Mouse (Mus musculus) liver, embryonic 11.5 days (tissue): ENCODE data around the gene Rpap3. TPM values are rescaled to one million over a fixed set of nuclear protein-coding genes. Genes with fewer than 3 reads are reported as not detected.

Experiments
- ATAC-seq: fragments of 200-750 bp; cut with Nextera tagmentation; replicated peaks from 2 replicates; pipeline ENCODE4 v1.8.0; 2017; ENCODE audit warnings: moderate number of reproducible peaks, mild to moderate bottlenecking, moderate TSS enrichment, moderate library complexity; ENCODE audit not compliant: low FRiP score
- DNase-seq: peaks from one replicate; pipeline ENCODE4 v3.0.0-alpha.2; 2017; ENCODE audit warnings: low spot score
- H3K27ac ChIP-seq: fragments of 300-500 bp; sonication (generic); 2 replicates; pipeline ENCODE4 v1.5.1; 2014; ENCODE audit warnings: mild to moderate bottlenecking, low read depth, low read length, control low read depth
- H3K27me3 ChIP-seq: fragments of 300-500 bp; sonication (generic); replicated peaks from 2 replicates; pipeline ENCODE4 v1.6.1; 2014; ENCODE audit warnings: low read length, mixed read lengths; ENCODE audit not compliant: control insufficient read depth, insufficient read depth
- H3K36me3 ChIP-seq: fragments of 300-500 bp; sonication (generic); 2 replicates; pipeline ENCODE4 v1.6.1; 2014; ENCODE audit warnings: mild to moderate bottlenecking, low read length, moderate library complexity, mixed read lengths; ENCODE audit not compliant: control insufficient read depth, insufficient read depth
- H3K4me1 ChIP-seq: fragments of 300-500 bp; sonication (generic); replicated peaks from 2 replicates; pipeline ENCODE4 v1.6.1; 2014; ENCODE audit warnings: low read length, mixed read lengths; ENCODE audit not compliant: control insufficient read depth, insufficient read depth
- H3K4me2 ChIP-seq: fragments of 300-500 bp; sonication (generic); 2 replicates; pipeline ENCODE4 v1.6.1; 2014; ENCODE audit warnings: mild to moderate bottlenecking, control low read depth, moderate library complexity
- H3K4me3 ChIP-seq: fragments of 300-500 bp; sonication (generic); 2 replicates; pipeline ENCODE4 v1.5.1; 2014; ENCODE audit warnings: low read depth, low read length, control low read depth
- H3K9ac ChIP-seq: fragments of 300-500 bp; sonication (generic); 2 replicates; pipeline ENCODE4 v1.6.1; 2014; ENCODE audit warnings: low read depth, low read length, control low read depth
- H3K9me3 ChIP-seq: fragments of 300-500 bp; sonication (generic); 2 replicates; pipeline ENCODE4 v1.6.1; 2016; ENCODE audit warnings: low read length, inconsistent platforms, mixed read lengths; ENCODE audit not compliant: control insufficient read depth
- WGBS: fragments of 180-500 bp; shearing (Covaris S2); extraction: QIAGEN DNeasy Blood & Tissue Kit; methylation state at CpG from one replicate; pipeline ENCODE4 v1.1.7; 2014; 5-methylcytosine and 5-hydroxymethylcytosine counted together
- polyA plus RNA-seq: library from polyadenylated mRNA; unstranded; fragments of >200 nt; fragmentation: Nextera tagmentation; extraction: Ambion mirVana; gene quantifications from 2 replicates; pipeline ENCODE4 v1.2.1, GENCODE M21; 2014

Rpap3 gene
- polyA plus RNA-seq, 1 experiment from 2014 or later, result 35.5 TPM

GRCm38 (mm10) chr15:97728394-97728793, 22.8 kb upstream of the Rpap3 start:
- no peak overlapping the region for H3K4me3 ChIP-seq
- H3K9ac ChIP-seq, result no peak overlapping the region
- H3K27ac ChIP-seq, result no peak overlapping the region
- H3K4me2 ChIP-seq, result no peak overlapping the region
- no peaks in the 10 kb centered on the region for H3K4me1 ChIP-seq
- ATAC-seq, result no peak
- no peaks in the 10 kb centered on the region for H3K27me3 ChIP-seq
- 85% methylated on average over 11 of the region's 11 CpGs for WGBS
- no peaks in the 10 kb centered on the region for H3K36me3 ChIP-seq
- no peak for DNase-seq
- H3K9me3 ChIP-seq, result no peaks in the 10 kb centered on the region

GRCm38 (mm10) chr15:97727520-97727919, 21.9 kb upstream of the Rpap3 start:
- Histone ChIP-seq H3K27me3 (no peaks in the 10 kb centered on the region), H3K4me1 (no peaks in the 10 kb centered on the region), H3K9ac (no peak overlapping the region), H3K9me3 (no peaks in the 10 kb centered on the region), H3K4me2 (no peak overlapping the region), H3K27ac (no peak overlapping the region), H3K36me3 (no peaks in the 10 kb centered on the region), H3K4me3 (no peak overlapping the region)
- 63% methylated on average over 5 of the region's 5 CpGs for WGBS
- ATAC-seq (no peak), DNase-seq (no peak)

GRCm38 (mm10) chr15:97727048-97727447, 21.4 kb upstream of the Rpap3 start:
- Histone ChIP-seq H3K4me1 (no peaks in the 10 kb centered on the region), H3K36me3 (no peaks in the 10 kb centered on the region), H3K4me2 (no peak overlapping the region), H3K9me3 (no peaks in the 10 kb centered on the region), H3K4me3 (no peak overlapping the region), H3K27me3 (no peaks in the 10 kb centered on the region), H3K9ac (no peak overlapping the region), H3K27ac (no peak overlapping the region)
- DNase-seq (no peak), ATAC-seq (no peak)
- WGBS, result 69% methylated on average over 8 of the region's 8 CpGs

GRCm38 (mm10) chr15:97726310-97726709, 20.7 kb upstream of the Rpap3 start:
- WGBS, result 80% methylated on average over 13 of the region's 13 CpGs
- no peak overlapping the region for H3K4me2 ChIP-seq

GRCm38 (mm10) chr15:97725198-97725785, 19.7 kb upstream of the Rpap3 start:
- Histone ChIP-seq H3K27ac (no peak overlapping the region), H3K9ac (no peak overlapping the region), H3K4me1 (no peaks in the 10 kb centered on the region), H3K4me2 (no peak overlapping the region), H3K36me3 (no peaks in the 10 kb centered on the region), H3K27me3 (no peaks in the 10 kb centered on the region), H3K9me3 (no peaks in the 10 kb centered on the region), H3K4me3 (no peak overlapping the region)
- 69% methylated on average over 6 of the region's 6 CpGs for WGBS
- no peak for ATAC-seq
- DNase-seq, result no peak

More at GRCm38 (mm10) chr15:97726310-97726709, 20.7 kb upstream of the Rpap3 start:
- Histone ChIP-seq H3K27me3 (no peaks in the 10 kb centered on the region), H3K4me3 (no peak overlapping the region), H3K36me3 (no peaks in the 10 kb centered on the region), H3K9ac (no peak overlapping the region), H3K9me3 (no peaks in the 10 kb centered on the region), H3K27ac (no peak overlapping the region), H3K4me1 (no peaks in the 10 kb centered on the region)
- ATAC-seq, result no peak
- no peak for DNase-seq

GRCm38 (mm10) chr15:97724346-97725197, 18.9 kb upstream of the Rpap3 start:
- ATAC-seq (no peak), DNase-seq (no peak)
- Histone ChIP-seq H3K27ac (no peak overlapping the region), H3K9me3 (no peaks in the 10 kb centered on the region), H3K9ac (no peak overlapping the region), H3K4me3 (no peak overlapping the region), H3K36me3 (no peaks in the 10 kb centered on the region), H3K4me2 (no peak overlapping the region), H3K4me1 (no peaks in the 10 kb centered on the region), H3K27me3 (0 out of 2 replicates have a peak, but pooled peaks cover under 1% of the 10 kb centered on the region)
- WGBS, result 82% methylated on average over 17 of the region's 17 CpGs

GRCm38 (mm10) chr15:97723536-97724345, 18.1 kb upstream of the Rpap3 start:
- Histone ChIP-seq H3K9me3 (no peaks in the 10 kb centered on the region), H3K27ac (no peak overlapping the region), H3K4me2 (no peak overlapping the region), H3K4me1 (no peaks in the 10 kb centered on the region), H3K36me3 (no peaks in the 10 kb centered on the region), H3K4me3 (no peak overlapping the region), H3K27me3 (0 out of 2 replicates have a peak, but pooled peaks cover 3% of the 10 kb centered on the region), H3K9ac (no peak overlapping the region)
- ATAC-seq (no peak), DNase-seq (no peak)
- WGBS, result 85% methylated on average over 6 of the region's 6 CpGs

- Histone ChIP-seq H3K4me3 (no peak overlapping the region), H3K4me1 (no peaks in the 10 kb centered on the region), H3K27me3 (0 out of 2 replicates have a peak, but pooled peaks cover 3% of the 10 kb centered on the region), H3K27ac (no peak overlapping the region), H3K9me3 (no peaks in the 10 kb centered on the region), H3K4me2 (no peak overlapping the region), H3K36me3 (no peaks in the 10 kb centered on the region), H3K9ac (no peak overlapping the region)
- DNase-seq (no peak), ATAC-seq (no peak)
- WGBS, result 76% methylated on average over 15 of the region's 15 CpGs
Observed at GRCm38 (mm10) chr15:97721008-97721701, 15.5 kb upstream of the Rpap3 start.
